Mouse (Mus musculus): ENCODE results near the gene Ube2g1.

DNA sequence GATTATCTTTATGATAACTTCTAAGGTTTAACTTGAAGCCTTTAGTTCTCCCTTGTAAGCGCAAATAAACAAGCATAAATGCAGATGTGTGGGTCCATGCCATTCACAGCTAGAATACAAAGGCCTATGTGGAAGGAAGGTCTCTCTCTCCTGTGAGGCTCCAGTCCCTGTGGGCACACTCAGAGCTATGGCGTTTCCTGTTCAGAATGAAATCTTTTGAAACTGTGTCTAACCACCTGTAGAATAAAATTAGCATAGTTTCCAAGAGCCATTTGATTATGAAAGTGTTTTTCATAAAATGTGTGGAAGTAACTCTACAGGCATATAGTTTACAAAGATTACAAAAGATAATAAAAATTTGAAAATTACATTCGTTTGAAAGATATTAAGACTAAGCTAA lies 111.1 kb downstream of the Ube2g1 start:
- no peak for TF ChIP-seq CTCF (IDR thresholded peaks at IDR 0.05; ENCODE audit: low read depth)
- no peak for TF ChIP-seq EP300 (IDR thresholded peaks at IDR 0.05; ENCODE audit: low read depth)

Measured in liver, embryonic 14.5 days (tissue).